Mouse (Mus musculus) T-cell, adult 2 months (primary cell): ENCODE measurements around the gene Zbtb37.

Source experiments
- DNase-seq: peaks from one replicate; pipeline ENCODE4 v3.0.0; 2022; ENCODE audit warnings: low spot score

Gene Zbtb37

GRCm38 (mm10) chr1:160978071-160978735, 56.4 kb downstream of the Zbtb37 start, which contains the start of gene Serpinc1:
Serpinc1 (plus strand) TSS chr1:160978585.
- DNase-seq, result no peak

GRCm38 (mm10) chr1:160968643-160969042, 66.0 kb downstream of the Zbtb37 start:
- no peak for DNase-seq

GRCm38 (mm10) chr1:160967268-160967667, 67.4 kb downstream of the Zbtb37 start:
- no peak for DNase-seq

- no peak for DNase-seq
These were observed 71.5 kb downstream of the Zbtb37 start for GRCm38 (mm10) chr1:160963199-160963598.
